Mouse (Mus musculus) CH12.LX (cell line): ENCODE results near the gene Drc7. TPM values are rescaled to one million over a fixed set of nuclear protein-coding genes. Genes with fewer than 3 reads are reported as not detected.

Experiments used
- DNase-seq: peaks from one replicate; pipeline ENCODE4 v3.0.0-alpha.2; 2013; ENCODE audit errors: extremely low read depth
- H3K27ac ChIP-seq: 2 replicates; pipeline ENCODE4 v1.5.1; 2012; ENCODE audit warnings: low read depth, mild to moderate bottlenecking, control low read depth, moderate library complexity; ENCODE audit not compliant: insufficient read depth
- H3K27me3 ChIP-seq: replicated peaks from 2 replicates; pipeline ENCODE3; 2012; ENCODE audit warnings: inconsistent platforms
- H3K36me3 ChIP-seq, 2 experiments: replicated peaks in 1 of 2; 2 replicates each; pipeline versions ENCODE3 to v1.6.1; 2012; ENCODE audit warnings: inconsistent platforms in 1 of 2, low read length in 1 of 2, mild to moderate bottlenecking in 1 of 2, mixed read lengths in 1 of 2, moderate library complexity in 1 of 2; ENCODE audit not compliant: control insufficient read depth in 1 of 2, insufficient read depth in 1 of 2
- H3K4me1 ChIP-seq, 2 experiments: 2 replicates each; pipeline ENCODE4 v1.6.1; 2012; ENCODE audit warnings: inconsistent platforms in 1 of 2, moderate library complexity in 1 of 2; ENCODE audit not compliant: insufficient read depth in 2 of 2, control insufficient read depth in 1 of 2
- H3K4me2 ChIP-seq: 2 replicates; pipeline ENCODE4 v1.6.1; 2012; ENCODE audit warnings: low read depth, mild to moderate bottlenecking, control low read depth; ENCODE audit not compliant: poor library complexity, insufficient read depth, severe bottlenecking
- H3K4me3 ChIP-seq, 3 experiments: fragments of 150-350 bp in 1 of 3; sonication (generic) in 1 of 3; replicated peaks in 1 of 3; 2 replicates each; pipeline versions ENCODE3 to v1.5.1; 2011 to 2012; ENCODE audit warnings: low read depth in 2 of 3, low read length in 2 of 3, mild to moderate bottlenecking in 2 of 3, moderate library complexity in 2 of 3, control low read depth in 1 of 3, improper control_type of control experiment in 1 of 3, inconsistent platforms in 1 of 3, mixed read lengths in 1 of 3; ENCODE audit not compliant: poor library complexity in 1 of 3
- H3K79me2 ChIP-seq: replicated peaks from 2 replicates; pipeline ENCODE4 v1.6.1; 2012; ENCODE audit warnings: mild to moderate bottlenecking, moderate library complexity; ENCODE audit not compliant: control insufficient read depth, poor library complexity, insufficient read depth, severe bottlenecking; ENCODE audit errors: extremely low read depth
- H3K9ac ChIP-seq: 2 replicates; pipeline ENCODE4 v1.6.1; 2012; ENCODE audit warnings: low read depth, mild to moderate bottlenecking, control low read depth, moderate library complexity; ENCODE audit not compliant: insufficient read depth
- H3K9me3 ChIP-seq: replicated peaks from 2 replicates; pipeline ENCODE3; 2012; ENCODE audit warnings: low read length, inconsistent platforms, mixed read lengths
- BHLHE40 ChIP-seq: IDR thresholded peaks from 2 replicates; pipeline ENCODE4 v1.6.1; 2011; ENCODE audit warnings: mild to moderate bottlenecking, low read depth, low read length, improper control_type of control experiment
- CHD2 ChIP-seq: IDR thresholded peaks from 2 replicates; pipeline ENCODE4 v1.6.1; 2011; ENCODE audit warnings: low read length, improper control_type of control experiment
- E2F4 ChIP-seq: IDR thresholded peaks from 2 replicates; pipeline ENCODE4 v1.6.1; 2011; ENCODE audit warnings: low read depth, low read length, improper control_type of control experiment; ENCODE audit not compliant: insufficient replicate concordance
- ELF1 ChIP-seq: IDR thresholded peaks from 2 replicates; pipeline ENCODE4 v1.6.1; 2014; ENCODE audit warnings: low read depth, mild to moderate bottlenecking, inconsistent platforms, low read length, improper control_type of control experiment
- ETS1 ChIP-seq: conservative IDR thresholded peaks from 2 replicates; pipeline ENCODE4 v1.6.1; 2012; ENCODE audit warnings: low read depth, mild to moderate bottlenecking, inconsistent platforms, low read length, improper control_type of control experiment, moderate library complexity
- HCFC1 ChIP-seq: IDR thresholded peaks from 2 replicates; pipeline ENCODE4 v1.6.1; 2012; ENCODE audit warnings: low read depth, mild to moderate bottlenecking, inconsistent platforms, low read length, improper control_type of control experiment
- IRF4 ChIP-seq: IDR thresholded peaks from 2 replicates; pipeline ENCODE4 v1.6.1; 2014; ENCODE audit warnings: low read depth, mild to moderate bottlenecking, inconsistent platforms, low read length, improper control_type of control experiment
- JUN ChIP-seq: IDR thresholded peaks from 2 replicates; pipeline ENCODE4 v1.6.1; 2011; ENCODE audit warnings: low read depth, mild to moderate bottlenecking, low read length, improper control_type of control experiment, moderate library complexity; ENCODE audit not compliant: insufficient read depth
- JUND ChIP-seq: conservative IDR thresholded peaks from 2 replicates; pipeline ENCODE4 v1.6.1; 2011; ENCODE audit warnings: low read depth, low read length, improper control_type of control experiment
- MAFK ChIP-seq: IDR thresholded peaks from 2 replicates; pipeline ENCODE4 v1.6.1; 2011; ENCODE audit warnings: low read length, improper control_type of control experiment; ENCODE audit not compliant: insufficient replicate concordance
- MAX ChIP-seq: IDR thresholded peaks from 2 replicates; pipeline ENCODE4 v1.6.1; 2011; ENCODE audit warnings: low read length, improper control_type of control experiment
- MAZ ChIP-seq: IDR thresholded peaks from 2 replicates; pipeline ENCODE4 v1.6.1; 2012; ENCODE audit warnings: low read depth, mild to moderate bottlenecking, inconsistent platforms, low read length, improper control_type of control experiment, moderate library complexity
- MEF2A ChIP-seq: IDR thresholded peaks from 2 replicates; pipeline ENCODE4 v1.6.1; 2014; ENCODE audit warnings: low read depth, mild to moderate bottlenecking, inconsistent platforms, low read length, improper control_type of control experiment, borderline replicate concordance
- MYC ChIP-seq: IDR thresholded peaks from 2 replicates; pipeline ENCODE4 v1.6.1; 2011; ENCODE audit warnings: low read depth, mild to moderate bottlenecking, improper control_type of control experiment, low read length
- NELFE ChIP-seq: IDR thresholded peaks from 2 replicates; pipeline ENCODE4 v1.6.1; 2011; ENCODE audit warnings: low read depth, low read length, improper control_type of control experiment
- NRF1 ChIP-seq: IDR thresholded peaks from 2 replicates; pipeline ENCODE4 v1.6.1; 2014; ENCODE audit warnings: low read depth, mild to moderate bottlenecking, inconsistent platforms, low read length, improper control_type of control experiment, moderate library complexity
- TCF12 ChIP-seq: IDR thresholded peaks from 2 replicates; pipeline ENCODE4 v1.6.1; 2014; ENCODE audit warnings: low read depth, mild to moderate bottlenecking, inconsistent platforms, low read length, improper control_type of control experiment
- UBTF ChIP-seq: IDR thresholded peaks from 2 replicates; pipeline ENCODE4 v1.6.1; 2012; ENCODE audit warnings: low read depth, mild to moderate bottlenecking, inconsistent platforms, low read length, improper control_type of control experiment, moderate library complexity
- USF1 ChIP-seq: IDR thresholded peaks from 2 replicates; pipeline ENCODE4 v1.6.1; 2014; ENCODE audit warnings: low read depth, mild to moderate bottlenecking, inconsistent platforms, low read length, improper control_type of control experiment
- USF2 ChIP-seq: conservative IDR thresholded peaks from 2 replicates; pipeline ENCODE4 v1.6.1; 2011; ENCODE audit warnings: low read depth, low read length, improper control_type of control experiment
- ZC3H11A ChIP-seq: IDR thresholded peaks from 2 replicates; pipeline ENCODE4 v1.6.1; 2012; ENCODE audit warnings: low read depth, mild to moderate bottlenecking, inconsistent platforms, low read length, improper control_type of control experiment
- ZKSCAN1 ChIP-seq: IDR thresholded peaks from 2 replicates; pipeline ENCODE4 v1.6.1; 2012; ENCODE audit warnings: low read depth, inconsistent platforms, low read length, improper control_type of control experiment, borderline replicate concordance
- ZMIZ1 ChIP-seq: IDR thresholded peaks from 2 replicates; pipeline ENCODE4 v1.6.1; 2012; ENCODE audit warnings: low read depth, mild to moderate bottlenecking, inconsistent platforms, low read length, improper control_type of control experiment
- dilution Hi-C: fragments of 300-500 bp; cut with MboI; formaldehyde crosslinking; loops from 2 replicates; pipeline ENCODE4 v1.14.3; 2020; ENCODE audit warnings: low sequenced_read_pairs; ENCODE audit not compliant: extremely low pct_unique_long_range_greater_than_20kb, extremely low pct_ligation_motif_present
- in situ Hi-C: fragments of 300-500 bp; cut with MboI; formaldehyde crosslinking; loops from 3 replicates; pipeline ENCODE4 v1.14.3; 2019; ENCODE audit warnings: low sequenced_read_pairs, low pct_ligation_motif_present, low pct_unique_long_range_greater_than_20kb, mixed read lengths
- polyA plus RNA-seq: library from polyadenylated mRNA; unstranded; fragments of >175 nt; gene quantifications from 2 replicates; pipeline ENCODE4 v1.2.1, GENCODE M21; 2012; ENCODE audit warnings: low read depth; ENCODE audit not compliant: insufficient read length
- total RNA-seq, 2 experiments: library from RNA; depleted of rRNA; stranded (reverse); fragments of 300-350 nt in 1 of 2; fragments of >200 nt in 1 of 2; gene quantifications; 2 replicates each; pipeline ENCODE4 v1.2.3; 2012 to 2014

Drc7 gene
- total and polyA plus RNA-seq, 3 experiments, result not detected

- no peaks in the 10 kb centered on the region for H3K36me3 ChIP-seq
- in situ Hi-C loops, result loop anchor here (10.0 to 25.0 kb wide), 2 partner anchors 131 to 137 kb away; partner anchors contain the start of gene Kifc3
- 0 out of 4 replicates have a peak, but pooled peaks cover 0 to 6% of the 10 kb centered on the region in 2 experiments for H3K4me1 ChIP-seq
- no peak for DNase-seq
- H3K4me3 ChIP-seq, result no peak overlapping the region
- peaks cover 76% of the 10 kb centered on the region for H3K27me3 ChIP-seq
- H3K79me2 ChIP-seq, result no peaks in the 10 kb centered on the region
- H3K9me3 ChIP-seq, result no peaks in the 10 kb centered on the region
- no peak overlapping the region for H3K4me2 ChIP-seq
- H3K27ac ChIP-seq, result no peak overlapping the region
- no peak for TF ChIP-seq NRF1
- TF ChIP-seq JUND, result no peak
- TF ChIP-seq MAZ, result no peak
- no peak for TF ChIP-seq E2F4
- no peak for TF ChIP-seq MEF2A
- no peak for TF ChIP-seq MAX
- TF ChIP-seq USF1, result no peak
- TF ChIP-seq TCF12, result no peak
- TF ChIP-seq USF2, result no peak
- TF ChIP-seq JUN, result no peak
- no peak for TF ChIP-seq MYC
- no peak for TF ChIP-seq ETS1
- no peak for TF ChIP-seq MAFK
- H3K9ac ChIP-seq, result no peak overlapping the region
- dilution Hi-C loops, result no loop called here
These were observed 20.6 kb downstream of the Drc7 start for GRCm38 (mm10) chr8:95075504-95075903.

GRCm38 (mm10) chr8:95076151-95076550, 21.2 kb downstream of the Drc7 start:
- Histone ChIP-seq H3K4me3 (no peak overlapping the region), H3K9me3 (no peaks in the 10 kb centered on the region), H3K79me2 (no peaks in the 10 kb centered on the region), H3K36me3 (no peaks in the 10 kb centered on the region), H3K9ac (no peak overlapping the region), H3K27ac (no peak overlapping the region), H3K27me3 (peaks cover 70% of the 10 kb centered on the region), H3K4me2 (no peak overlapping the region), H3K4me1 (0 out of 4 replicates have a peak, but pooled peaks cover 0 to 6% of the 10 kb centered on the region in 2 experiments)
- in situ Hi-C loops, result loop anchor here (10.0 to 25.0 kb wide), 2 partner anchors 131 to 136 kb away; partner anchors contain the start of gene Kifc3
- no peak for DNase-seq
- dilution Hi-C loops, result no loop called here
- TF ChIP-seq CHD2 (no peak), JUN (no peak), NELFE (no peak), BHLHE40 (no peak), TCF12 (no peak), ZMIZ1 (no peak), IRF4 (no peak), ELF1 (no peak), UBTF (no peak), ZKSCAN1 (no peak), E2F4 (no peak), HCFC1 (no peak), ZC3H11A (no peak), MAFK (no peak)
